12 mouse cellular contexts compared by ENCODE assay signal in the genomic region with DNA sequence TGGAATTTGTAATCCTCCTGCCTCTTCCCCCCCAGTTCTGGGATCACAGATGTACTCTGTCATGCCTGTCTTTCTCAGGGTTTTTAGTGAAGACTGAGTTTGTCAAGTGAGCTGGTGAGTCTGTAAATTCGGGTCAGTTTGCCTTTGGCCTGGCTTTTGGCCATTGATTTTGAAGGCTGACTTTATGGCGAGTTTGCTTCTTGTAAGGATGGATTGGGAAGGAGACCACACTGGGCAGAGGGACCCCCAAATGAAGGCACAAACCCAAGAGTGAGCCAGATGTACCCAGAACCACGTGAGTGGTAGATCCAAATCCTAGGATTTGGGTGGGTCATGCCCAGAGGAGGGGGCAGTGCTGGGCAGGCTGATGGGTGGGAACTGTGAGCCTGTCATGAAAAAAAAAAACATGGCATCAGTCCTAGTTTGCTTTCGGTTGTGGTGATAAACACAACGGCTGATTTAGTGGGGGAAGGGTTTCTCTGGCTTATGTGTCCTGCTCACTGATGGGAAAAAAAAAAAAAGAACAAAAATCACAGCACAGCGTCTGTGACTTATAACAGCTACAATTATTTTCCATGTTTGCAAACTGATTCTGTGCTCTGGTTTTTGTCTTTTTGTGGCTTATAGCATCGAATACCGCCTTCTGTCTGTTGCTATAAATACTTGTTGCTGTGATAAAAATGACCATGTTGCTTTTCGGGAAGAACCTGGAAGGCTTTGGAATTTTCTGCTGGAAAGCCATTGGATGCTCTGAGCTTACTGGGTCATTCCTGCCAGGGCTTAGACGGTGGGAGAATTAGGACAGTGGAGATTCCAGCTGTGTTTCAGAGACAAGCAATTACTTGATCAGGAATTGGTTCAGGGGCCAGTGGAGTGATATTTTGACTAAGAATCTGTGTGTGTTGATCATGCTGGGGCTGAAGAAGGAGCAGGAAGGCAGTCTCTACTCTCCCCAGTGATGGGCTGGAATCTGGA. TPM values are rescaled to one million over a fixed set of nuclear protein-coding genes. Genes with fewer than 3 reads are reported as not detected.
DNase-seq lines count a peak whose midpoint lies in the region; ATAC-seq and TF ChIP-seq lines count a peak whose summit lies in the region.
"Had no signal": no experiment of that assay in that cellular context is flagged by ENCODE, and none has a peak within 500 bp of the region (broad histone marks: within the 10 kb centered on the region; RNA-seq: fewer than 3 reads in every experiment).

No protein-coding gene starts in this region.

- peaks cover 7% of the 10 kb centered on the region; the same call in 1 of the 2 replicates for H3K36me3 ChIP-seq in forebrain, embryonic 14.5 days (ENCODE audit: control insufficient read depth, insufficient read depth, low read length)
- H3K36me3 ChIP-seq in forebrain, embryonic 11.5 days (ENCODE audit: control insufficient read depth, insufficient read depth, low read length), result no peaks in the 10 kb centered on the region
- H3K36me3 ChIP-seq in kidney, embryonic 16.5 days (ENCODE audit: insufficient read depth, low read length), result peaks cover 9% of the 10 kb centered on the region; the same call in 1 of the 2 replicates
- no peaks in the 10 kb centered on the region for H3K36me3 ChIP-seq in hindbrain, postnatal 0 days (ENCODE audit: insufficient read depth, low read length)

- 0 out of 2 replicates have a peak overlapping the region, but pooled peaks have one; percentile 36 for H3K27ac ChIP-seq in forebrain, embryonic 14.5 days (ENCODE audit: low read depth, low read length)
- no peak overlapping the region for H3K27ac ChIP-seq in forebrain, embryonic 11.5 days (ENCODE audit: low read depth, low read length)
- peak overlapping the region; percentile 44; the same call in 1 of the 2 replicates for H3K27ac ChIP-seq in kidney, embryonic 16.5 days (ENCODE audit: low read length)
- peak overlapping the region; percentile 16; the same call in 1 of the 2 replicates for H3K27ac ChIP-seq in hindbrain, postnatal 0 days
- H3K27ac ChIP-seq: forebrain, embryonic 10.5 days; macrophage had no signal

- no peak for DNase-seq in forebrain, embryonic 14.5 days (ENCODE audit: low spot score)
- no peak for DNase-seq in forebrain, embryonic 11.5 days (ENCODE audit: low spot score)
- DNase-seq in kidney, postnatal 14 days, result no peak
- peak; percentile 54 for DNase-seq in Muller cell, postnatal 12 days (ENCODE audit: inconsistent ontology term)
- peak; percentile 54 for DNase-seq in hindbrain, postnatal 0 days (ENCODE audit: low spot score)
- no peak for DNase-seq in frontal cortex, postnatal 14 days (ENCODE audit: low spot score in 2 of 2)
- DNase-seq: adrenal gland, postnatal 25 days; cerebellum, postnatal 25 days had no signal

- peaks cover 14% of the 10 kb centered on the region for H3K4me1 ChIP-seq in forebrain, embryonic 14.5 days (ENCODE audit: control insufficient read depth, insufficient read depth, low read length)
- H3K4me1 ChIP-seq in forebrain, embryonic 11.5 days (replicated peaks; ENCODE audit: control insufficient read depth, insufficient read depth, low read length), result no peaks in the 10 kb centered on the region
- H3K4me1 ChIP-seq in kidney, embryonic 16.5 days (ENCODE audit: insufficient read depth, low read length), result peaks cover 19% of the 10 kb centered on the region
- H3K4me1 ChIP-seq in hindbrain, postnatal 0 days (ENCODE audit: insufficient read depth, low read length), result peaks cover 18% of the 10 kb centered on the region

- no peak overlapping the region for H3K9ac ChIP-seq in forebrain, embryonic 14.5 days (ENCODE audit: low read length)
- no peak overlapping the region for H3K9ac ChIP-seq in forebrain, embryonic 11.5 days (ENCODE audit: low read length)
- no peak overlapping the region for H3K9ac ChIP-seq in kidney, embryonic 16.5 days (replicated peaks; ENCODE audit: low read length)
- H3K9ac ChIP-seq in hindbrain, postnatal 0 days (replicated peaks; ENCODE audit: low read length), result no peak overlapping the region

- no peak overlapping the region for H3K4me3 ChIP-seq in forebrain, embryonic 14.5 days (ENCODE audit: low read depth, low read length)
- H3K4me3 ChIP-seq in forebrain, embryonic 11.5 days (ENCODE audit: low read depth, low read length), result no peak overlapping the region
- no peak overlapping the region for H3K4me3 ChIP-seq in kidney, embryonic 16.5 days (ENCODE audit: low read length)
- no peak overlapping the region for H3K4me3 ChIP-seq in hindbrain, postnatal 0 days (ENCODE audit: low read length)
- H3K4me3 ChIP-seq: forebrain, embryonic 10.5 days had no signal

- no peaks in the 10 kb centered on the region for H3K27me3 ChIP-seq in forebrain, embryonic 14.5 days (replicated peaks; ENCODE audit: control insufficient read depth, insufficient read depth, low read length)
- no peaks in the 10 kb centered on the region for H3K27me3 ChIP-seq in forebrain, embryonic 11.5 days (ENCODE audit: control insufficient read depth, insufficient read depth, low read length)
- H3K27me3 ChIP-seq in kidney, embryonic 16.5 days (ENCODE audit: insufficient read depth, low read length), result no peaks in the 10 kb centered on the region
- no peaks in the 10 kb centered on the region for H3K27me3 ChIP-seq in hindbrain, postnatal 0 days (ENCODE audit: insufficient read depth, low read length)

- no peaks in the 10 kb centered on the region for H3K9me3 ChIP-seq in forebrain, embryonic 14.5 days (replicated peaks; ENCODE audit: control insufficient read depth, low read length)
- H3K9me3 ChIP-seq in forebrain, embryonic 11.5 days (ENCODE audit: control insufficient read depth, low read length), result no peaks in the 10 kb centered on the region
- no peaks in the 10 kb centered on the region for H3K9me3 ChIP-seq in kidney, embryonic 16.5 days (ENCODE audit: low read length)
- no peaks in the 10 kb centered on the region for H3K9me3 ChIP-seq in hindbrain, postnatal 0 days (ENCODE audit: low read length)

- H3K4me2 ChIP-seq in forebrain, embryonic 14.5 days (ENCODE audit: low read length), result no peak overlapping the region
- no peak overlapping the region for H3K4me2 ChIP-seq in forebrain, embryonic 11.5 days (ENCODE audit: low read depth, low read length, severe bottlenecking)
- no peak overlapping the region for H3K4me2 ChIP-seq in kidney, embryonic 16.5 days (replicated peaks; ENCODE audit: low read depth, low read length)
- 0 out of 2 replicates have a peak overlapping the region, but pooled peaks have one; percentile 3 for H3K4me2 ChIP-seq in hindbrain, postnatal 0 days (ENCODE audit: low read depth, low read length)

- WGBS in forebrain, embryonic 14.5 days, result 69% methylated on average over 10 of the region's 10 CpGs
- 77% methylated on average over 10 of the region's 10 CpGs for WGBS in forebrain, embryonic 11.5 days
- WGBS in kidney, embryonic 16.5 days, result 66% methylated on average over 10 of the region's 10 CpGs
- 37% methylated on average over 10 of the region's 10 CpGs for WGBS in hindbrain, postnatal 0 days

- no peak for ATAC-seq in forebrain, embryonic 14.5 days
- ATAC-seq in forebrain, embryonic 11.5 days (replicated peaks; ENCODE audit: low FRiP score), result no peak
- ATAC-seq in kidney, embryonic 16.5 days (ENCODE audit: low FRiP score, low TSS enrichment), result no peak
- ATAC-seq in hindbrain, postnatal 0 days, result 0 out of 2 replicates have a peak, but pooled peaks have one; percentile 39
- no peak for ATAC-seq in erythroblast, adult 5-6 weeks (replicated peaks; ENCODE audit: low FRiP score, poor library complexity, severe bottlenecking)

- TF ChIP-seq CTCF in hindbrain, postnatal 0 days (IDR thresholded peaks at IDR 0.05; ENCODE audit: low read depth), result no peak

RNA-seq across cellular contexts. Expression of a gene that starts 45.4 kb away (rescaled TPM):
- polyA plus RNA-seq in forebrain, embryonic 14.5 days (2014; fragmentation: Nextera tagmentation; extraction: Ambion mirVana), result 36.9 and 45.8 TPM in 2 replicates
- 30.4 and 32.5 TPM in 2 replicates for polyA plus RNA-seq in forebrain, embryonic 11.5 days (2014; fragmentation: Nextera tagmentation; extraction: Ambion mirVana)
- 22.8 and 28.1 TPM in 2 replicates for polyA plus RNA-seq in kidney, embryonic 16.5 days (2015; fragmentation: Nextera tagmentation; extraction: Ambion mirVana)
- total RNA-seq in hindbrain, postnatal 0 days (2014; rRNA removed), result 59.7 and 89.4 TPM in 2 replicates
- 38.2 and 43.6 TPM in 2 replicates for polyA plus RNA-seq in hindbrain, postnatal 0 days (2015; fragmentation: Nextera tagmentation; extraction: Ambion mirVana)
- total RNA-seq in erythroblast, adult 5-6 weeks (2015; ENCODE audit: low replicate concordance), result 2.1 and 3.1 TPM in 2 replicates
- total RNA-seq in erythroblast, adult 5-6 weeks (2017; ENCODE audit: low replicate concordance), result 2.0 and 2.2 TPM in 2 replicates

Comparison
In these comparisons a context has a peak if more than half of its experiments do, and no peak if none do; other contexts are left out.
1. DNase-seq: peak in Muller cell, postnatal 12 days (single experiment) and hindbrain, postnatal 0 days (single experiment); none in forebrain, embryonic 14.5 days (single experiment), forebrain, embryonic 11.5 days (single experiment), kidney, postnatal 14 days (single experiment) and frontal cortex, postnatal 14 days (0 of 2).